Mouse (Mus musculus) liver, postnatal 0 days (tissue): ENCODE data around the gene Wdr64.

Experiments used
- CTCF ChIP-seq: sonication (generic); IDR thresholded peaks from 2 replicates; pipeline ENCODE4 v1.5.1; 2016; ENCODE audit warnings: antibody characterized with exemption, low read depth
- EP300 ChIP-seq: IDR thresholded peaks from 2 replicates; pipeline ENCODE4 v1.6.1; 2016; ENCODE audit warnings: antibody characterized with exemption, low read depth, mild to moderate bottlenecking

GRCm38 (mm10) chr1:175648615-175649014 lies 49.8 kb upstream of the Wdr64 start:
- TF ChIP-seq EP300 (no peak), CTCF (no peak)
